Mouse (Mus musculus) forebrain, embryonic 13.5 days (tissue): ENCODE data around the gene Rftn2. TPM values are rescaled to one million over a fixed set of nuclear protein-coding genes. Genes with fewer than 3 reads are reported as not detected.

Source experiments
- ATAC-seq: fragments of 200-750 bp; cut with Nextera tagmentation; 2 replicates; pipeline ENCODE4 v1.8.0; 2017
- H3K27ac ChIP-seq: fragments of 300-500 bp; sonication (generic); 2 replicates; pipeline ENCODE4 v1.5.1; 2015; ENCODE audit warnings: inconsistent platforms, mild to moderate bottlenecking, moderate library complexity
- H3K27me3 ChIP-seq: fragments of 300-500 bp; sonication (generic); 2 replicates; pipeline ENCODE4 v1.6.1; 2015; ENCODE audit warnings: mild to moderate bottlenecking, inconsistent platforms
- H3K36me3 ChIP-seq: fragments of 300-500 bp; sonication (generic); 2 replicates; pipeline ENCODE4 v1.6.1; 2015; ENCODE audit warnings: mild to moderate bottlenecking, inconsistent platforms; ENCODE audit not compliant: poor library complexity, severe bottlenecking
- H3K4me1 ChIP-seq: fragments of 300-500 bp; sonication (generic); 2 replicates; pipeline ENCODE4 v1.6.1; 2015; ENCODE audit warnings: inconsistent platforms
- H3K4me2 ChIP-seq: fragments of 300-500 bp; sonication (generic); 2 replicates; pipeline ENCODE4 v1.6.1; 2015; ENCODE audit warnings: inconsistent platforms, mild to moderate bottlenecking, moderate library complexity
- H3K4me3 ChIP-seq: fragments of 300-500 bp; sonication (generic); 2 replicates; pipeline ENCODE4 v1.5.1; 2015; ENCODE audit warnings: mild to moderate bottlenecking, inconsistent platforms
- H3K9ac ChIP-seq: fragments of 300-500 bp; sonication (generic); 2 replicates; pipeline ENCODE4 v1.6.1; 2015; ENCODE audit warnings: mild to moderate bottlenecking, inconsistent platforms
- H3K9me3 ChIP-seq: fragments of 300-500 bp; sonication (generic); replicated peaks from 2 replicates; pipeline ENCODE4 v1.6.1; 2016; ENCODE audit warnings: inconsistent platforms
- WGBS: fragments of 180-500 bp; shearing (Covaris S2); methylation state at CpG from one replicate; pipeline ENCODE4 v1.1.7; 2015; 5-methylcytosine and 5-hydroxymethylcytosine counted together
- polyA plus RNA-seq: library from polyadenylated mRNA; unstranded; fragments of >200 nt; fragmentation: Nextera tagmentation; extraction: Ambion mirVana; gene quantifications from 2 replicates; pipeline ENCODE4 v1.2.1, GENCODE M21; 2015

Rftn2 gene
- polyA plus RNA-seq, 1 experiment from 2014 or later: 11.1 TPM

- Histone ChIP-seq H3K36me3 (peaks cover 19% of the 10 kb centered on the region), H3K4me2 (no peak overlapping the region), H3K27ac (no peak overlapping the region), H3K9ac (no peak overlapping the region), H3K4me3 (no peak overlapping the region), H3K4me1 (0 out of 2 replicates have a peak, but pooled peaks cover 3% of the 10 kb centered on the region), H3K9me3 (no peaks in the 10 kb centered on the region), H3K27me3 (no peaks in the 10 kb centered on the region)
- ATAC-seq: 0 out of 2 replicates have a peak, but pooled peaks have one; percentile 12
- WGBS: 65% methylated on average over 7 of the region's 7 CpGs
Observed at GRCm38 (mm10) chr1:55161895-55162294, 64.7 kb downstream of the Rftn2 start.

GRCm38 (mm10) chr1:55160831-55161638, 65.5 kb downstream of the Rftn2 start:
- ATAC-seq: peak; percentile 70

GRCm38 (mm10) chr1:55160218-55160617, 66.4 kb downstream of the Rftn2 start:
- no peak overlapping the region for H3K4me2 ChIP-seq
- ATAC-seq: no peak
- H3K36me3 ChIP-seq: peaks cover 36% of the 10 kb centered on the region
- WGBS: 91% methylated on average over 3 of the region's 3 CpGs
- no peaks in the 10 kb centered on the region for H3K9me3 ChIP-seq
- no peak overlapping the region for H3K9ac ChIP-seq
- no peak overlapping the region for H3K27ac ChIP-seq
- no peak overlapping the region for H3K4me3 ChIP-seq
- H3K4me1 ChIP-seq: 0 out of 2 replicates have a peak, but pooled peaks cover 3% of the 10 kb centered on the region
- H3K27me3 ChIP-seq: no peaks in the 10 kb centered on the region

More at GRCm38 (mm10) chr1:55160831-55161638, 65.5 kb downstream of the Rftn2 start:
- Histone ChIP-seq H3K9ac (no peak overlapping the region), H3K4me2 (no peak overlapping the region), H3K27ac (peak overlapping the region; percentile 45), H3K4me1 (0 out of 2 replicates have a peak, but pooled peaks cover 3% of the 10 kb centered on the region), H3K9me3 (no peaks in the 10 kb centered on the region), H3K4me3 (no peak overlapping the region), H3K27me3 (no peaks in the 10 kb centered on the region), H3K36me3 (peaks cover 28% of the 10 kb centered on the region)
- 73% methylated on average over 17 of the region's 17 CpGs for WGBS

GRCm38 (mm10) chr1:55158821-55159220, 67.8 kb downstream of the Rftn2 start:
- Histone ChIP-seq H3K4me1 (0 out of 2 replicates have a peak, but pooled peaks cover 3% of the 10 kb centered on the region), H3K9me3 (no peaks in the 10 kb centered on the region), H3K36me3 (peaks cover 44% of the 10 kb centered on the region), H3K4me2 (no peak overlapping the region), H3K27ac (no peak overlapping the region), H3K4me3 (no peak overlapping the region), H3K9ac (no peak overlapping the region), H3K27me3 (no peaks in the 10 kb centered on the region)
- 90% methylated on average over 8 of the region's 8 CpGs for WGBS
- ATAC-seq: no peak

- Histone ChIP-seq H3K4me3 (no peak overlapping the region), H3K27me3 (no peaks in the 10 kb centered on the region), H3K4me2 (no peak overlapping the region), H3K9ac (no peak overlapping the region), H3K36me3 (peaks cover 46% of the 10 kb centered on the region), H3K27ac (no peak overlapping the region), H3K9me3 (no peaks in the 10 kb centered on the region), H3K4me1 (0 out of 2 replicates have a peak, but pooled peaks cover 3% of the 10 kb centered on the region)
- WGBS: 97% methylated on average over 3 of the region's 3 CpGs
- no peak for ATAC-seq
Observed at GRCm38 (mm10) chr1:55158211-55158610, 68.4 kb downstream of the Rftn2 start.

- Histone ChIP-seq H3K9ac (no peak overlapping the region), H3K4me1 (0 out of 2 replicates have a peak, but pooled peaks cover 3% of the 10 kb centered on the region), H3K4me3 (no peak overlapping the region), H3K27me3 (no peaks in the 10 kb centered on the region), H3K36me3 (peaks cover 51% of the 10 kb centered on the region), H3K9me3 (no peaks in the 10 kb centered on the region), H3K4me2 (no peak overlapping the region), H3K27ac (no peak overlapping the region)
- 96% methylated on average over 4 of the region's 4 CpGs for WGBS
- no peak for ATAC-seq
Observed at GRCm38 (mm10) chr1:55157329-55157728, 69.3 kb downstream of the Rftn2 start.

GRCm38 (mm10) chr1:55145556-55145955, 81.0 kb downstream of the Rftn2 start:
- ATAC-seq: no peak
- H3K9ac ChIP-seq: no peak overlapping the region
- peaks cover 51% of the 10 kb centered on the region for H3K36me3 ChIP-seq
- 97% methylated on average over 7 of the region's 7 CpGs for WGBS
- no peaks in the 10 kb centered on the region for H3K4me1 ChIP-seq
- H3K27me3 ChIP-seq: no peaks in the 10 kb centered on the region
- no peaks in the 10 kb centered on the region for H3K9me3 ChIP-seq
- no peak overlapping the region for H3K4me2 ChIP-seq
- no peak overlapping the region for H3K27ac ChIP-seq
- H3K4me3 ChIP-seq: no peak overlapping the region

GRCm38 (mm10) chr1:55144338-55144737, 82.2 kb downstream of the Rftn2 start:
- no peak overlapping the region for H3K27ac ChIP-seq
- no peaks in the 10 kb centered on the region for H3K9me3 ChIP-seq
- H3K9ac ChIP-seq: no peak overlapping the region
- ATAC-seq: no peak
- no peaks in the 10 kb centered on the region for H3K4me1 ChIP-seq
- 96% methylated on average over 4 of the region's 4 CpGs for WGBS
- no peaks in the 10 kb centered on the region for H3K27me3 ChIP-seq
- H3K4me3 ChIP-seq: no peak overlapping the region
- H3K4me2 ChIP-seq: no peak overlapping the region
- peaks cover 50% of the 10 kb centered on the region for H3K36me3 ChIP-seq

GRCm38 (mm10) chr1:55135846-55136245, 90.7 kb downstream of the Rftn2 start:
- H3K4me2 ChIP-seq: no peak overlapping the region
- WGBS: 98% methylated on average over 1 of the region's 1 CpGs
- H3K4me3 ChIP-seq: no peak overlapping the region
- ATAC-seq: no peak
- no peak overlapping the region for H3K27ac ChIP-seq
- H3K9me3 ChIP-seq: no peaks in the 10 kb centered on the region
- H3K9ac ChIP-seq: no peak overlapping the region
- peaks cover 21% of the 10 kb centered on the region for H3K4me1 ChIP-seq
- H3K36me3 ChIP-seq: peaks cover 21% of the 10 kb centered on the region
- H3K27me3 ChIP-seq: no peaks in the 10 kb centered on the region

- Histone ChIP-seq H3K4me2 (no peak overlapping the region), H3K27me3 (no peaks in the 10 kb centered on the region), H3K9ac (no peak overlapping the region), H3K9me3 (no peaks in the 10 kb centered on the region), H3K27ac (no peak overlapping the region), H3K4me3 (no peak overlapping the region), H3K4me1 (peaks cover 27% of the 10 kb centered on the region), H3K36me3 (peaks cover 9% of the 10 kb centered on the region)
- no peak for ATAC-seq
- 97% methylated on average over 3 of the region's 3 CpGs for WGBS
Observed at GRCm38 (mm10) chr1:55134301-55134700, 92.3 kb downstream of the Rftn2 start.

- no peak for ATAC-seq
- H3K4me2 ChIP-seq: peak overlapping the region; percentile 24
- peaks cover 8% of the 10 kb centered on the region for H3K36me3 ChIP-seq
- H3K4me1 ChIP-seq: peaks cover 27% of the 10 kb centered on the region
- H3K27me3 ChIP-seq: no peaks in the 10 kb centered on the region
- H3K9ac ChIP-seq: no peak overlapping the region
- H3K9me3 ChIP-seq: no peaks in the 10 kb centered on the region
- no peak overlapping the region for H3K4me3 ChIP-seq
- H3K27ac ChIP-seq: no peak overlapping the region
- 85% methylated on average over 2 of the region's 2 CpGs for WGBS
Observed at GRCm38 (mm10) chr1:55133173-55133572, 93.4 kb downstream of the Rftn2 start.

- peaks cover 27% of the 10 kb centered on the region for H3K4me1 ChIP-seq
- H3K9ac ChIP-seq: peak overlapping the region; percentile 97
- peaks cover 5% of the 10 kb centered on the region for H3K36me3 ChIP-seq
- no peaks in the 10 kb centered on the region for H3K27me3 ChIP-seq
- peak overlapping the region; percentile 99 for H3K4me3 ChIP-seq
- peak overlapping the region; percentile 80 for H3K4me2 ChIP-seq
- ATAC-seq: no peak
- 65% methylated on average over 4 of the region's 4 CpGs for WGBS
- no peak overlapping the region for H3K27ac ChIP-seq
- no peaks in the 10 kb centered on the region for H3K9me3 ChIP-seq
Observed at GRCm38 (mm10) chr1:55132308-55132707, 94.3 kb downstream of the Rftn2 start.
